Mouse (Mus musculus) large intestine, adult 2 months (tissue): Measurements from ENCODE around the gene Entpd7. TPM values are rescaled to one million over a fixed set of nuclear protein-coding genes. Genes with fewer than 3 reads are reported as not detected.

Source experiments
- DNase-seq: peaks from one replicate; pipeline ENCODE4 v3.0.0-alpha.2; 2012; ENCODE audit warnings: low read depth, low spot score
- WGBS: fragments of 180-500 bp; shearing (Covaris S2); methylation state at CpG from one replicate; pipeline ENCODE4 v1.1.7; 2018; 5-methylcytosine and 5-hydroxymethylcytosine counted together
- polyA plus RNA-seq: library from polyadenylated mRNA; depleted of rRNA; stranded (reverse); fragments of >200 nt; gene quantifications from 2 replicates; pipeline ENCODE4 v1.2.3, GENCODE M21; 2012; rRNA removed

Entpd7 gene
- 9.6 and 26.0 TPM in 2 replicates for polyA plus RNA-seq

DNA sequence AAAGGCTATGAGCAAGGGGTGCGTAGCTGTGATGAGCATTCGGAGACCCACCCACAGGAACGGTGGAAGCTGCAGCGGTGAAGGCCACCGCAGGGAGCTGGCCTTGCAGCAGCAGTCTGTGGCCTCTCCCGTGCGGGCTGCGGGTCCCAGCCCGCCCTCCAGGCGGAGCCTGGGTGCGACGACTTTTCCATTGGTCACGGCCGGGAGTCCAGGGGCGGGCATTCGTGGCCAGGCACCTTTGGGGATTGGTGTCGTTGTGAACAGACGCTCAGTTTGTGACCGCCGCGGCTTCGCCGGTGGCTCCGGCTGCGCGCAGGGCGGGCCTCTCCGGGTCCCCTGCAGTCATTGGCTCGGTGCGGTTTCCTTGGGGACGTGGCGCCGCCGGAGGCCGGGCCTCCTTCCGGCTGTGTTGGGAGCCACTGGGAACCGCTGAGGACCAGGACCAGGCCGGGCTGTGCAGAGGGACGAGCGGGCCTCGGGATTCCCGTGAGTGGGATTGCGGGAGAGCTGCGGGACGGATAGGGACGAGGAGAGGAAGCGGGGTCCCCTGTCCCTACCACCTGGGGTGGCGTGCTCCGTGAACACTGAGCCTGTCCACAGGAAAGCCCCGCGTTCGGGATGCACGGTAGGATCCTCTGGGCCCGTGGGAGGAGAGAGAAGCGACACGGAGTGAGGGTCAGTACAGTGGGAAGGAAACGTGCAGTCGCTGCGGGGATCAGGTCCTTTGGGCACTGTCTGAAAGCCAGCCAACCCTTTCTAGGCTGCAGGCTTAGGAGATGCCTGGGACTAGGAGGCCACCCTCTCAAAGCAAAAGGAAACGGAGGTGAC is at the start of gene Entpd7:
TSS of gene Entpd7 (plus strand) at position 254 of the 828 bp plus-strand sequence.
- WGBS: under 1% methylated on average over 60 of the region's 60 CpGs
- DNase-seq: peak; percentile 73

DNA sequence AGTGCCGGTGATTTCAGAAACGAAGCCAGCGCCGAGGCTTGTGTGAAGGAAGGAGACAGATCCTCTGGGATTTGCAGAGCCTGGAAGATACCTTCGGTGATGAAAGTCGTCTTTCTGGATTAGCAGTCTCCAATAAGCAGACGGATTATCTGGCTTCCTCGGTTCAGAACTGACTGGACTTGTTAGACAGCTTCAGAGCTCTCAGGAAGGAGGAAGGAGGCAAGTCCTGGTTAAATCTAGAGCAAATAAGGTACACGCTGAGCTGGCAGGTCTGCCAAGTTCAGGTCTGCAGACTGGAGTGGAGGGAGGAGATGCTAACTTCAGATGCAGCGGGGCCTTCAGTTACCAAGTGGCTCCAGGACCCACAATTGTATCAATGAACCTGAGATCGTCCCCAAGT is 47.6 kb upstream of the Entpd7 start:
- peak; percentile 32 for DNase-seq
- 42% methylated on average over 11 of the region's 11 CpGs for WGBS

DNA sequence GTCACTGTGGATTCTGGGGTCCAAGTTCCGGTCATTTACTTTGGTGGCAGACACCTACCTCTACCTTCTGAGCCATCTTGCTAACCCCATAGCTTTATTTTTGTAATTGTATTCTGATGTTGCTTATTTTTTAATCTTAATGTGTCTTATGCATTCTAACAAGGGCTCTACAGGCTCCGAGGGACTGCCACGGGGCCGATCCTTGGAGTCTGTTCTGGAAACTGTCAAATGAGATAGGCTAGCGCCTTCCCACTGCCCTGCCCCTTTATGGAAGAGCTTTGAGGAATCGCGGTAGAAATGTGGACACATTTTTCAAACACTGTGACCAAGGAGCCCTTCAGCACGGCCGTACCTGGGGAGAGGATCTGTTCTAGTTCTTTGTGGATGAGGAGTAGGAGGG is 46.6 kb upstream of the Entpd7 start:
- WGBS: 75% methylated on average over 9 of the region's 9 CpGs
- DNase-seq: no peak

DNA sequence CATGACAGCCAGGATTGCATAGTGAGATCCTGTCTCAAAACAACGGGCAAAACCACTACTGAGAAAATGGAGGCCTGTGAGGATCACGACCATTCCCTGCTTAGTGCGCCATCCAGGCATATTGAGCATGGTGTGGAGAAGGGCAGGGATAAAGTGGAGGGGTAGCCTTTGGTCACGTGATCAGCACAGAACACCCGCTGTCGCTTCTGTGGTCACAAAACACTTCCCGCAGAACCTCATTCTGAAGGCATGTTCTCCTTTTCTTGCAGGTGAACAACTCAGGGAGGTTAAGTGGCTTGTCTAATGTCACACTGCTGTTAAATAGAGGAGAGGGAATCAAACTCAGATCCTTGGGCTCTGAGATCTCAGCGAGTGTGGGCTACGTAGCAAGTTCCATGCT is 44.0 kb upstream of the Entpd7 start:
- no peak for DNase-seq
- 92% methylated on average over 9 of the region's 9 CpGs for WGBS

DNA sequence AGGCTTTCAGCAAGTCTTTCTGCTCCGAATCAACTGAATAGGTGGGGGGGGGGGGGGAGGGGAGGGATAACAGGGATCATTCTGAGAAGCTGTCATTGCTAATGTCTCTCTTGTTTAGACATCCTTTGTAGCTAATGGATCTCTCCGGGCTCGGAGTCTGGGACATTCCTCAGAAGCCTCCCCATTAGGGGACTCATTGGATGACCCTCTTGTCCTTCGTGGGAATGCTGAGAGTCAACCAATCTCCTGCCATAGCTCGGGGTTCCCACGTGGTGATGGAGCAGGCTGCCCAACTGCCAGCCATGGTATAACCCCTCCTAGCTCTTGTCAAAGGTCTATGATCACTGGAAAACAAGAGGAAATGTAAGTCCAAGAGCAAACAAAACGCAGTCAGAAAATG is 42.6 kb upstream of the Entpd7 start:
- DNase-seq: no peak
- WGBS: 48% methylated on average over 7 of the region's 7 CpGs

DNA sequence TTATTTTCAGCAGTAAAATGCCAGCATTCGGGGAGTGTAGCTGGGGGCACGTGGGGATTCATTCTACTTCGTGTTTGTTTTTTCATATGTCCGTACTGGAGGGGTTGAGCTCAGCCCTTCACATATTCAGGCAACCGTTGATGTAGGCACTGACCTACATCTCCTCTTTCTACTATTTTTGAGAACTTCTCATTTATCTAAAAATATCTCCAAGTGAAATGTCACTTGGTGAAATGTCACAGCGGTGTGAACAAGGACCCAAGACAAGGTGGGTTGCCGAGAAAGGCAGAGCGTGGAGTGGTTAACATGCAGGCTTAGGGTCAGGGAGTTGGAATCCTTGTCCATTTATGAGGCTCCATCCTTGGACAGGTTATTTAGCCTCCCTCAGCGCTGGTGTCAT is 42.2 kb upstream of the Entpd7 start:
- DNase-seq: no peak
- WGBS: 74% methylated on average over 9 of the region's 9 CpGs

DNA sequence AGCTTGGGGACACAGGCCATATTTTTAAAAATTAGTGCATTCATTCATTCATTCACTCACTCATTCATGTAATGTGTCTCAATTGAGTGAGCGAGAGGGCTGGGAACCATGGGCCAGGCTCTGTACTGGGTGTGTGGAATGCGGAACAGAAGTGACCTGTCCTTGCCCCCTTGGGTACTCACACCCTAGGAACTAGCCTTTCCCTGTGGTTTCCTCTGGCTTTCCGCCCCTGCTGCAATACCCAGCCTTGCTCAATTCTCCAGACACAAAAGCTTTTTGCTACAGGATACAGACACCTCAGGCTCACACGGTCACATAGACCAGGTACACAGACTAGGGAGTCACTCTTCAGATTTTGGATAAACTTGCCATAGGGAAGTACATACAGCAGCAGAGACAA is 41.1 kb upstream of the Entpd7 start:
- WGBS: 83% methylated on average over 4 of the region's 4 CpGs
- no peak for DNase-seq

DNA sequence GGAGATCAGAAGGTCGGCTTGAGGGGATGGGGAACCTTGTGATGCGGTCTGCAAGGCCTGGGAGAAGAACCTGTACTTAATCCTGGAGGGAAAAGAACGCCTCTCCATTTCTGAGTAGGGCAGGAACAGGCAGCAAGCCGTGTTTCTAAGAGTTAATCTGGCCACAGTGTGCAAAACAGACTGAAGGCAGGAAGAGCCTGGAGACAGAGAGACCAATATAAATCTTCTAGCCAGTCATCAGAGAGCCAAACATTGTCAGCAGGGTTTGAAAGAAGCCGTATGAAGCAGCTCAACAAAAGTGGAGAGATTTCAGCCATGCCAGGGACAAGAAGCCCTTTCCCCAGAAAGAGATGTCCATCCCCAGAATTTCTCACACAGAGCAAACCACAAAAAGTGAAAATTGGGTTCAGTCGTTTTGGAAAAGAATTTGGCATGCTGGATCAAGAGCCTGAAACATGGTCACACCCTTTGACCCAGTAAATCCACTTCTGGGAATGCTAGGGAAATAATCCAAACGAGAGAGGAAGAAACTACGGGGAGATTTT is 38.2 kb upstream of the Entpd7 start:
- DNase-seq: no peak
- WGBS: 37% methylated on average over 8 of the region's 8 CpGs

DNA sequence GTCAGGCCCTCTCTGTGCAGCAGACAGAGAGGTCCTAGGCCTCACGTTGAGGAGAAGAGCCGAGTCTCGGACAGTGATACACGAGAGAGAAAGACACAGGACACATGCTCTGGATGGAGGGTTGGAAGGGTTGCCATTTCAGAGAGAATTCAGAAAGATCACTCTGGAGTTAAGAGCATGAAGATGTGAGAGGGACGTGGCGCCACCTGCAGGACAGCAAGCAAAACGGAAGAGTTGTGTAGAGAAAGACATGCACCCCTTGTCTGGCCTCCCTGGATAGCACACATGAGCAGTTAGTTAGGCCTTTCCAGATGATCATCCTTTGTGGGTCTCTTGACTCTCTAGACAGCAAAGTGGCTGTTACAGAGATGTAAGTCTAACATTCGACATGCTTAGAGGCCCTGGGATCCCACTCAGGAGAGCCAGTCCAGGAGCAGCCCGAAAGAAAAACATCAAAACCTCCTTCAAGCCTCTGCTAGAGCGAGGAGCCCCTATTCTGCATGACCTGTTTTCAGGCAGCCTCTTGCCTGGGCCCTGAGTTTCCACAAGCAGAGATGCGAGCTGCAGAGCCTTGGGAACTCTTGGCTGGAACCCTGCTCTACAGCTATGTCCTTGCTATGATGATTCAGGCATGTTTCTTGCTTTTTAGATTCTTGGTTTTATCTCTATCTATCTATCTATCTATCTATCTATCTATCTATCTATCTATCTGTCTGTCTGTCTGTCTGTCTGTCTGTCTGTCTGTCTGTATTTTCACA is 33.6 kb upstream of the Entpd7 start:
- no peak for DNase-seq
- WGBS: 39% methylated on average over 11 of the region's 11 CpGs

DNA sequence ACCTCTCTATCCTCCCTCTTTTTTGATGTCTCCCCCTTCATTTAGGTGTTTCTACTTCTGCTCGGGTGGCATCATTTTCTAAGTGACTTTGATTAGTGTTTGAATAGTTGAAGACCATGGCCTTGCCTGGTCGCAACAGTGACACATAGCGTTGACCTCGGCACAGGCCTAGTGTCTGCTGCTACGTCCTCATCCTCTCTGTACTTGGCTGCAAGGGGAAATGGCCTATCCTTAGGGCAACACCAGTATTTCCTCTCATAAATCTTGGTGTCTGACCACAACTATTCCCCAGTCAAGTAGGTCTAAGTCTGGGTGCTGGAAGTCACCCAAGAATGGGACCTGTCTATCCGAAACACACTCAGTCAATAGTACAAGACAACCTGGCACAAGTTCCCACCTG is 29.8 kb upstream of the Entpd7 start:
- 69% methylated on average over 6 of the region's 6 CpGs for WGBS
- DNase-seq: no peak

DNA sequence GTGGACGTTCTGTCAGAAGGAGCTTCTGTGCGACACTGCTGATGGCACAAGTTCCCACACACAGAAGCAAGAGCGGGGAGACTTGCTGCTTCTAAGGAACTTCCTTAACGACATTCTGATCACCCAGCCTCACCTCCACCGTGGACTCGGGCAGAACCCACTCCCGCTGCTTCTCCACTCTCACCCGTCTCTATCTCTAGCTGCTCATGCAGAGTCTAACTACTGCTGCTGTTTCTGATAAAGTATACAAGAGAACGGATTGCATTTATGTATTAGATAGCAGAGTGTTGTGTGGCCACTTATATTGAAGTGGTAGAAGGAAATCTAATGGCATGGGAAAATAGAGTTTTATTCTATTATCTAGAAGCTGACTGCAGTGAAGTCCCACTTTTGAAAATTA is 28.7 kb upstream of the Entpd7 start:
- 81% methylated on average over 9 of the region's 9 CpGs for WGBS
- DNase-seq: no peak

DNA sequence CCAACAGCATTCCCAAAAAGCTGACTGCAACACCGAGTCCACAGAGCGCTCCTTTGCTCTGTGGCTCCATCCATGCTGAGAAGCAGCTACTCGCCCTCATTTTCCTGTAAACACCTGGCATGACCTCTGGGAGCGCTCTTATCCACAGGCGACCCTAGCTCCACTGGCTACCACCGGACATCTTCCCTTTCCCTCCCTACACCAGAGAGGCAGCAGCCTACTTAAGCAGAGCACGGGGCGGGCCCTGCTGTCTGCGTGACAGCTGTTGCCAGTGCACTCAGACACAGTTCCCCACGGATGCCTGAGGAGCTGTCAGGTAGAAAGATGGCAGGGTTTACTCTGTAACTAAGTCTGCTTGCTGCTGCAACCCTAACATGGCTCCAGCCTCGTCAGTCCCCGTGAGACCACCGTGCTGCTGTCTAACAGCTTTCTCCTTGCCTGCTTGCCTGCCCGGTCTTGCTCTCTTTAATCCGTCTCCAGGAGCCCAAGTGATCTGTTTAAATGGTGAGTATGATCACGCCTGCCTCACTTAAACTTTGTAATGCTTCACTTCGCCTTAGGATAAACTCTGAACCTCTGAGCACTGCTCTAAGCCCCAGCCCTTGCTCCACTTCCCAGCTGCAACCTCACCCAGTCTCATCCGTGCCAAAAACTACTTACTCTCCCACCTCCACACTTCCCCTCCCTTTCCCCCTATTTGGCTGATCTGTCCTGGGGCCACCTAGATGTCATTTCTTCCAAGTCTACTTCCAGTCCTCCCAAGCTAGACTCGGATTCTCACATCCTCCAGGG is 27.1 kb upstream of the Entpd7 start:
- WGBS: 65% methylated on average over 19 of the region's 19 CpGs
- no peak for DNase-seq

DNA sequence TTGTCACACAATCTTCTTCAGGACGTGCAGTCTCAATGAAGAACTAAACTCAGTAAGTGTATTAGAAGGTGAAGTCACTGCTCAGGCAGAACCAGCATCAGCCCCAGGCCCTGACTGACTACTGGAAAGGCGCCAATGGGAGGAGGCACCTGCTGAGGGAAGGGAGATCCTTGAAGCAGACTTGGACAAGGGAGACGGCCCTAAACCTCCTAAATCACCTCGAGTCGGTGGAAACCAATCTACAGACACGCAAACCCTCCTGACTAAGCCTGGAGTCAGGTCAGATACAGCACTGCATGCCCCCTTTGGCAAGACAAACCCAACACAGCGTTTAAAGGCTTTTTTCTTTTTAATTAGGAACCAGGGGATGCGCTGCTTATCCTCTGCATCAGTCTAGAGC is 26.0 kb upstream of the Entpd7 start:
- WGBS: 73% methylated on average over 8 of the region's 8 CpGs

DNA sequence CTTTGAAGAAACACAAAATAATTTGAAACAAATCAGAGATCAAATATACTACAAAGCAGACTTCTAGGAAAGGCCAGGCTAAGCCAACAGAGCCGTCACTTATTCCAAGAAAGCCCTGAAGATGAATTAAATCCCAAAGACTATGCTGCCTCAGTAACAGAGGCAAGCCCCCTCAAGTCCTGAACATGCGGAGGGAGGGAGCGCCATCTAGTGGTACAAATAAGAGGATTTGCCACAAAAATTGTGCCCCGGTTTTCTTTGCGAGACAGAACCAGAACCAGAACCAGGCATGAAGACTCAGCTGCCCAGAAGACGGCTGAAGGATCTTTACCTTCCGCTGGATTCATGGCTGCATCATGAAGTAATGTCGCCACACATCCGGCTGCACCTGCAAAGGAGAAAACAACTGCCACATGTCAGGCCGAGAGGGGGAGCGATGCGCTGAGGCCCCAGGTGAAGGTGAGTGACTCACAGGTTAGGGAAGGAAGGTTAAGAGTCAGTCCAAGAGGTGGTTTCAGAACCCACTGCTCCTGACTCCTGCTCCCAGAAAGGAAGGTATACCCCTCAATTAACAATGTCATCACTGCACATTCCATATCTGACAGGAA is 23.9 kb upstream of the Entpd7 start:
- WGBS: 70% methylated on average over 12 of the region's 12 CpGs
- no peak for DNase-seq

More for the DNA sequence above, 26.0 kb upstream of the Entpd7 start:
- no peak for DNase-seq

DNA sequence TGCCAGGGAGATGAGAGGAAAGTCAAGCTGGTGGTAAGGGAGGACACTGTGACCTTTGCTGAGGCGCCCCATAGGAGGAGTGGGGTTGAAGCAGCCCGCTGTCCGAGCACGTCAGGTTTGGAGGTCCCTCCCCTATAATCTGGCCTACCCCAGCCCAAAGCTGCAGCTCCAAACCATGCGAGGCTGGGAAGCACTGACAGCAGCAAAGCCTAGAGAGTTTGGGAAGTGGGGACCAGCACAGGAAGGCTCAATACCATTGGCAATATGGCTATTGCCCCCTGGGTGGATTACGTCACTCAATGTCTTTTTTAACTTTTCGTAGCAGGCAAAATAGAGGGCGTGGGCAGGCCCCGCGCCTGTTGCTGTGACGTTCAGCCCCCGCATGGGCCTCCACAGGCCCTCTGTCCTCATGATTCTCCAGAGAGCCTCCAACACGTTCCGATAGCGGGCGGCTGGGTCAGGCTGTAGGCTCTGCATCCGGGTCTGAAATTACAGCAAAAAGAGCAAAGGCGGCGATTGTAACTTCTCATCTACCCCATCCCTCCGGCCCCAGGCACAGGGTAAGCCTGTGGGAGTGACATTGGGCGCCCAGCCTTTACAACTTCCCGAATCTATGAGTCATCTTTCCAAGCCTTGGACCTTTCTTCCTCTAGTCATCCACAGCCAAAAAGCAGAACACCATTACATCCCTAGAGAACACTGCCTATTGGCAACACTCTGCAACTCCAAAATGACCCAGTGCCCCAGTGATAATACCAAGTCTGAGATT is 22.6 kb upstream of the Entpd7 start:
- no peak for DNase-seq
- WGBS: 77% methylated on average over 22 of the region's 22 CpGs

DNA sequence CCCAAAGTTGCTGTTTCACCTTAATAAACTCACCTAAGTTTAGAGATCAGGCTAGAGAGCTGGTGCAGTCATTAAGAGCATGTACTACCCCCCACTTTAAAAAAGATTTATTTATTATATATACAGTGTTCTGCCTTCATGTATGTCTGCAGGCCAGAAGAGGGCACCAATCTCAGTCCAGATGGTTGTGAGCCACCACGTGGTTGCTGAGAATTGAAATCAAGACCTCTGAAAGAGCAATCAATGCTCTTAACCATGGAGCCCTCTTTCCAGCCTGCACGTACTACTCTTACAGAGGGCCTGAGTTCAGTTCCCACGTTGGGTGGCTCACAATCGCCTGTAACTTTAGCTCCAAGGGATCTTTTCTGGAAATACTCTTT is 22.1 kb upstream of the Entpd7 start:
- 56% methylated on average over 4 of the region's 4 CpGs for WGBS
- no peak for DNase-seq

DNA sequence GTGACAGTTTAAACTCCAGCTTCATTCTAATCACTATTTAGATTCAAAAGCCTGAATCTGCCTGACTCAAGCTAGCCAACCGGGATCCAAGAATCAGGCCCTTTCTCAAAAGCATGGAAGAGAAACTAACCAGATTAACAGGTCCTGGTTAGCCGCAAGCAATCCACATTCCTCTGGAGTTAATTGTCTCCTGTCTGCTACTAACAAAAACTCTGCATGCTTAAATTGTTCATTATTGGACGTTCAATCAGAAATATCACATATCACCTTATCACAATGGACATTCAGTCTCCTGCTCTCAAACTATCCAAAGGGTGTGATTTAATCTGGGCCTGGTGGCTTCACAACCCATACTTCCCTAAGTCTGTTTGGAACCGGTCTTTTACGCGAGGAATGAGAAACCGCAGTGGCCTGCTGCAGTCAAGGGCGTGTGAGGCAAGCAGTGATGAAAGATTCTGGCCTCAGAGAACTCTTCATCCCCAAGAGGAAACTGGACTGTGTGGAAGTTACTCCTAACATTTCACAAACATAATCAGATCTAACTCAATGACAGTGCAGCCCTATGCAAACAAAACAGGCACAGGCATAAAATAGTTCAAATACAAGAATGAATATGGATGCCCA is 20.2 kb upstream of the Entpd7 start:
- no peak for DNase-seq
- WGBS: 55% methylated on average over 8 of the region's 8 CpGs

DNA sequence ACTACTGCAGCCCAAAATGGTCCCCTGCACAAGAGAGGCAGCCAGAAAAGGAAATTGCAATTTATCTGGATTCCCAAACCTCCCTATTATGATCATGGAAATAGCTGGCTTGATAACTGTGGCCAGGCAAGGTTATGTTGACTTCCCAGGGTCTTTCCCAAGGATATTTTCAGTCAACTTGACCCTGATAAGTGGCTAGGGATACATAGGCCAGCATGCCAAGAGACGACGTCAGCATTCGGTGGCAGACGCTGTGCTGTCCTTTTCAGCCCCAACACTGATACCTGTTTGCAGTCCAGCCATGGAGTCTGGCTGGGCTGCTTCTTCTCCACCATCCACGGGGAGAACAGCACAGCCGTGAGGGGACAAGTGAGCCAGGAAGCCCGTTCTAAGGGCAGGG is 18.4 kb upstream of the Entpd7 start:
- 59% methylated on average over 7 of the region's 7 CpGs for WGBS
- DNase-seq: no peak
